In genomic region chr6:139971608-139972298, GRCm38 (mm10) we compare ENCODE assay signal across 28 mouse cellular contexts.
"Had no signal": no experiment of that assay in that cellular context is flagged by ENCODE, and none has a peak within 500 bp of the region (broad histone marks: within the 10 kb centered on the region; RNA-seq: fewer than 3 reads in every experiment).

No protein-coding gene starts in this region.

- ATAC-seq: forebrain, embryonic 13.5 days; forebrain, embryonic 14.5 days; forebrain, embryonic 15.5 days; forebrain, embryonic 16.5 days; forebrain, postnatal 0 days had no signal

- H3K36me3 ChIP-seq: embryonic facial prominence, embryonic 10.5 days; embryonic facial prominence, embryonic 12.5 days; embryonic facial prominence, embryonic 13.5 days; embryonic facial prominence, embryonic 15.5 days; forebrain, embryonic 10.5 days; forebrain, embryonic 12.5 days; forebrain, embryonic 15.5 days had no signal

- DNase-seq: cerebellum, adult 18-20 months; cerebellum, adult 2 months; cerebellum, adult 8-10 months; cerebellum, adult 9-10 months; cerebellum, adult 9-11 months; cerebellum, postnatal 10 days; cerebellum, postnatal 14 days; cerebellum, postnatal 25 days; cerebellum, postnatal 36 days; embryo, embryonic 11 days; forebrain, postnatal 0 days; gastrocnemius, adult 2 months; gastrocnemius, postnatal 10 days; gastrocnemius, postnatal 14 days; gastrocnemius, postnatal 25 days; gastrocnemius, postnatal 36 days; heart, adult 11 months had no signal

- H3K4me2 ChIP-seq: embryonic facial prominence, embryonic 12.5 days; embryonic facial prominence, embryonic 13.5 days; embryonic facial prominence, embryonic 15.5 days; forebrain, embryonic 12.5 days; forebrain, embryonic 13.5 days; forebrain, embryonic 15.5 days had no signal

- H3K4me3 ChIP-seq: embryonic facial prominence, embryonic 10.5 days; embryonic facial prominence, embryonic 12.5 days; embryonic facial prominence, embryonic 13.5 days; embryonic facial prominence, embryonic 15.5 days; erythroblast, embryonic 14.5 days; forebrain, embryonic 10.5 days; forebrain, embryonic 12.5 days; forebrain, embryonic 13.5 days; forebrain, embryonic 15.5 days; gastrocnemius, adult 2 months had no signal

- H3K9me3 ChIP-seq: embryonic facial prominence, embryonic 10.5 days; embryonic facial prominence, embryonic 12.5 days; embryonic facial prominence, embryonic 13.5 days; embryonic facial prominence, embryonic 15.5 days; forebrain, embryonic 10.5 days; forebrain, embryonic 12.5 days; forebrain, embryonic 13.5 days; forebrain, embryonic 15.5 days had no signal

- H3K27ac ChIP-seq: embryonic facial prominence, embryonic 10.5 days; embryonic facial prominence, embryonic 12.5 days; embryonic facial prominence, embryonic 13.5 days; embryonic facial prominence, embryonic 15.5 days; forebrain, embryonic 10.5 days; forebrain, embryonic 12.5 days; forebrain, embryonic 13.5 days; forebrain, embryonic 15.5 days; gastrocnemius, adult 2 months had no signal

- H3K4me1 ChIP-seq: embryonic facial prominence, embryonic 10.5 days; embryonic facial prominence, embryonic 12.5 days; embryonic facial prominence, embryonic 13.5 days; embryonic facial prominence, embryonic 15.5 days had no signal

- H3K9ac ChIP-seq: embryonic facial prominence, embryonic 12.5 days; embryonic facial prominence, embryonic 13.5 days; embryonic facial prominence, embryonic 15.5 days; forebrain, embryonic 12.5 days; forebrain, embryonic 13.5 days; forebrain, embryonic 15.5 days; forebrain, postnatal 0 days had no signal

- H3K27me3 ChIP-seq: embryonic facial prominence, embryonic 12.5 days; embryonic facial prominence, embryonic 13.5 days; embryonic facial prominence, embryonic 15.5 days; forebrain, embryonic 12.5 days; forebrain, embryonic 13.5 days; forebrain, embryonic 15.5 days had no signal
